Mouse (Mus musculus): ENCODE measurements around the gene Cort. TPM values are rescaled to one million over a fixed set of nuclear protein-coding genes. Genes with fewer than 3 reads are reported as not detected.
"Not testable (repeated sequence)": the region's sequence is repeated elsewhere in the genome, so short reads cannot be mapped to it uniquely, and the experiment has no call there.

The Cort gene
- total RNA-seq (2021): 10 to 100 TPM; 13.8 to 16.6 TPM

DNA sequence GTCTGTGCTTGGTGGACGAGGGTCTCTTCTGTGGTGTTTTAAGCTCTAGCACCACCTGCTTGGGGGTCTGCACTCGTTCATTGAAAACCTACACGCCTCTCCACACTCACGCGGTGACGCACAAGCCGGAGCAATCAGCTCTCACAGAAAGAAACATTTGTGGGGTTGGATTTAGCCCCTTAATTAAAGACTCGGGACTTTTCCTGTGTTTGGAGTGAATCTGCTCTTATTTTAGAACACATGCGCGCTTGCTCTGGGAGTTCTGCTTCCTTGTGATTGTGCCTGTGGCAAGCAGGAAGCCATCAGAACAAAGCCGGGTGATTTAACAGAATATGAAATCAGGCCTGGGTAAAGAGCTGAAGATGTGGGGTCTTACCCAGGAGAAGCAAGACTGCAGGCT, at the start of gene Cort:
TSS of gene Cort (minus strand) at position 101 of the 400 bp plus-strand sequence.
- no peak for DNase-seq
- intact Hi-C loops (cut with DNase I): no loop called here

DNA sequence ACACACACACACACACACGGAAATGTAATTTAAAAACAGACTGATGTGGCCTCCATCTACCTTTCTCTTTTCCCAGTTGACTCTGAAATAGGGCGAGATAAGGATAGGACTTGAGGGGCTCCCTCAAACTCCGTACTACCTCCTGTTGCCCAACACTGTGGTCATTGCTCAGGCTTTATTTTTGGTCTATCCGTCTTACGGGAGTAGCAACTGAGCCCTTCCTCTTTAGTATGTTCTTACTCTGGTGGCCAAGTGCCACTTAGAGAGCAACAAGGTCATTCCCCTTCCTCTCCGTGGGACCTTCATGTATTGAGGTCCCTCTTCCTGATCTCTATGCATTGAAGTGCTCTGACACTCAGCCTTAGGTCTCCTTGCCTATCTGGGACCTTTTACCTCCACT, 47.1 kb upstream of the Cort start:
- DNase-seq: no peak
- intact Hi-C loops (cut with DNase I): no loop called here

DNA sequence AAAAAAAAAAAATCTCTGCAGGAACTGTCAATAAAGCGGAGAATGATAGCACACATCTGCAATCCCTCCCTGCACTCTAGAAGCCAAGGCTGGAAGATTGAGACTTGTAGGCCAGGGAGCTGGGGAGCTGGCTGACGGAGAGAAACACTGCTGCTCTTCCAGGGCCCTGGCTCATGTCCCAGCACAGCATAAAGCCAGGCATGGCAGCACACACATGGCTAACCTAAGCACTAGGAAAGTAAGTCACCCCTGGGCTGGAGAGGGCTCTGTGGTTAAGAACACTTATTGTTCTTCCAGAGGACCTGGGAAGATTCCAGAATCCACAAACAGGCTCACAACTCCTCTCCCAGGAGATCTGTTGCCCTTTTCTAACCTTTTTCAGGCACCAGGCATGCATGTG, 46.1 kb upstream of the Cort start:
- peak; percentile 53 for DNase-seq
- intact Hi-C loops (cut with DNase I): no loop called here

DNA sequence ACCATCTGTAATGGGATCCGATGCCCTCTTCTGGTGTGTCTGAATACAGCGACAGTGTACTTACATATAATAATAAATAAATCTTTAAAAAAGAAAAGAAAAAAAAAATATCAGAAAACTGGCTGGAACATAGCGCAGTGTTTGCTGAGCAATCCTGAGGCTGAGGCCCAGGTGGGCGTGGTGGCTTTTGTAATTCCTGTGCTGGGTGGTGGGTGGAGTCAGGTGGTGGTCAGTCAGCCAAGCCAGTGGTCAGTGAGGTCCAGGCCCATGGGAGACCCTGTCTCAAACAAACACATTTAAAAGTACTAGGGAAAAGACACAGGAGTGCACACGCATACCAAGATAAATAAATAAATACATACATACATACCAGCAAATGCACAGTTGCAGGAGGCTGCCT, 45.5 kb upstream of the Cort start:
- intact Hi-C loops (cut with DNase I): no loop called here
- DNase-seq: no peak

DNA sequence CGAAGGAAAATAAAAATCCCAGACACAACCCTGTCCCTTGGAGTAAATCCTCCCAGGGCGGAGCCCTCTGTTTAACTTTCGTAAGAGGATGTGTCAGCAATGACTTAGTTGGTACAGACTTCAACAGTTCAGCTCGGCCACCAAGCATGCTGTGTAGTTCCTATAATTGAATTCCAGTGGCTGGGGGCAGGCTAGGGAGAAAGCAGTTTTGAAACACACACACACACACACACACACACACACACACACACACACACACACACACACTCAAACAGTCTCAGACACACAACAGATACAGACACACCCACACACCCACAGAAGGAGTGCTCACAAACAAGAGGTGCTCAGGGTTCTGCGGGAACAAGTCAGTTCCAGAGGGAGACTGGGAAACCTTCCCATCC, 45.0 kb upstream of the Cort start:
- no peak for DNase-seq
- intact Hi-C loops (cut with DNase I): no loop called here

DNA sequence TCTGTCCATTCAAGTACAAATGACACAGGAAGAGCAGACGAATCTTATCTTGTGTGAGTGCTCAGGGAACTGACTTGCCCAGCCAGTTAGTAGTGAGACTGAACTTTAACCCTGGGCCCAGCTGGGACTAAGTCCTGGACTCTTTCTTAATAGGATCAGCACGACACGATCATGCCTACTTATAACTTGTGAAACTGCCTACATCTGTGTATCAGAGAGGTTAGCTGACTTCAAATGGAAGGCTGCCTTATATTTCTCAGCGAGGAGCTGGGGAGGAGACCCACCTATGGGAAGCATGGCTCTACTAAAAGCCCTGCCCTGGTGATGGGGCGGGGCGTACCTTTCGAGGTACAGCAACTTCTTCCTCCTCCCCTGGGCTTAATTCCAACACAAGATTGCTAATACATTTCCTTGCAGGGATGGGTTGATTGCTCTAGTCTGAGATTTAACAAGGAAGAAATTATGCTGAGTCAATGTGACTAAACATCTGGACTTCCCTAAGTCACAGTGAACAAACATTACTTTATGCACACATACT, 43.9 kb upstream of the Cort start:
- intact Hi-C loops (cut with DNase I): no loop called here

DNA sequence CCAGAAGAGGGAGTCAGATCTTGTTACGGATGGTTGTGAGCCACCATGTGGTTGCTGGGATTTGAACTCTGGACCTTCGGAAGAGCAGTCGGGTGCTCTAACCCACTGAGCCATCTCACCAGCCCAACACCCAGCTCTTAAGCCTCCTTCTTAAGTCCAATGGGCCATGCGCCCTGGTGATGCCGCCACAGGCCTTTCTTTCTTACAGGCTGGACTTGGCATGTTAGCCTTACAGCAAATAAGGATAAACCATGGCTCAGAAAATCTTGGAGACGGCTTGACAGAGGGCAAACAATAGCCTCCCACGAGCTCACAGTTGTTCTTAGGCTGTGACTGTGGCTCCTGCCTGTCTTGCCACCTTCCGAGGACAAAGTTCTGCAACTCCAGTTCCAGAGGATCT, 43.4 kb upstream of the Cort start:
- DNase-seq; intact Hi-C loops (cut with DNase I): not testable (repeated sequence)

More for the DNA sequence above, 43.9 kb upstream of the Cort start:
- no peak for DNase-seq

DNA sequence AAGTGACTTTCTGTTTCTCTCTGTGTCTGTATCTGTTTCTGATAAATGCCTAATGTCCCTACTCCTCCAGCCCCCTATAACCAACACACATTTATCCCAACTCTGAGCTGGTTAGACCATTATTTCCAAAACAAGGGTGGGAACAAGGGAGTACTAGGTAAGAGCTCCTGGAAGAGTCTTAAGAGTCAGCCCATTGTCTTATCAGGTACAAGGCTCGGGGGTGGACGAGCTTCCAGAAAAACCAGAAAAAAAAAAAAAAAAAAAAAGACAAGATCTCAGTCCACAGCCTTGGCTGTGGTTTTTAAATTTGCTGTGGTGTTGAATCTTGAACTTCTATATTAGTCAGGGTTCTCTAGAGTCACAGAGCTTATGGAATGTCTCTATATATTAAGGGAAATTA, 41.5 kb upstream of the Cort start:
- DNase-seq: no peak
- intact Hi-C loops (cut with DNase I): no loop called here

DNA sequence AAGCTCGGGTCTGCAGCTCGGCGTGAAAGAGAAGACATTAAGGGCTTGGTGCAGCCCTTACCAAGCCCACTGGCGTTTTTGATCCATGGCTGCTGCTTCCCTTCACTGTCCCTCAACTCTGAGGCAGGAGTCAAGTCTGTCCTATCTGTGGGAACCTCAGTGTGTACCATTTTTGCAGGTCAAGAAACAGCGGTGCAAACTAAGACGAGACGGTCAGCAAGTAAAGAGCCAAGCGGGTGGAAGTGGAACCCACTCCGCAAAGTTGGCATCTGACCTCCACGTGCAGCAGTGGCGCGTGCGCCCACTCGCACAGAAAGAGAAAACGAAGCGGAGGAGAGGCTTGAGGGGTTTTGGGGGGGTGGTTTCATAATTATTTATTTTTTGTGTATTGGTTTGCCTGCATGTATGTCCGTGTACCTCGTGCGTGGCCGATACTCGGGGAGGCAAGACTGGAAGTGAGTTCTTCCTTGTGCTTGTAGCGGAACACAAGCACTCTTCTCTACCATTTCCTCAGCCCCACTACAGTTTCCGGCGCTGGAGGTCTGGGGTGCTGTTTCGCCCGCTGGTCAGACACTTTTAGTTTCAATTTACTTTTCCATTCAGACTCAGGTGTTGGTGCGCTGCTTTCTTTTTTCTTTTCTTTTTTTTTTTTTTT, 40.5 kb upstream of the Cort start:
- intact Hi-C loops (cut with DNase I): no loop called here
- DNase-seq: no peak

DNA sequence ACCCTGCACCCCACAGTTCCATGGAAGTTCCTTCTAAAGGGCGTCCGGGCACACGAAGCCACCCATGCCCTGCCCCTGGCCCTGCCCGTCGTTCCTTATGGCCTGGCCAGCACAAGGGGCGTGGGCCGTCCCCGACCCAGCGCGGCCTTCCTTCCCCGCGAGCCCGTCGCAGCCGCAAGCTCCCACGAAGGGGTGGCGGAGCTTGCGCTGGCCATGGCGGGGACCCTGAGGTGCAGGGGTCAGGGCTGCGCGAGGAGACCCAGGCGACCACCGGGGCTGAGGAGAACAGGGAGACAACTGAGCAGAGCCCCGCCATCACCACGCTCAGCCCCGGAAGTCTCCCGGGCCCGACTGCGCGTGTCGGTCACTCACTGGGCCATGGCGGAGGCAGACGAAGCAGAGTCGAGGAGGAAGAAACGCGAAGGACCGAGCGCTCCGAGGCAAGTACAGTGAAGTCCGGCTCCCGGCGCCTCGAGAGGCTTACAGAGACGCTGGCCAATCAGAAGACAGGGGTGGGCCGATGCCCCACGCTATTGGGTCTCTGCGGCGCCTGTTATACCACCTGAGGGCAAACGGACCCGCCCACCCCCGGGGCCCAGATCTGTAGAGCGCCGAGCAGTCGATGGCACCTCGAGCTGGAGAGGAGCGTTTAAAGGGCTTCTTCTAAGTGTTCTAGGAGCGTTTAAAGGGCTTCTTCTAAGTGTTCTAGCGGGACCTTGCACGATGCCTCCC, 39.8 kb upstream of the Cort start, which contains the start of gene Pgd:
TSS of gene Pgd (minus strand) at position 557 of the 732 bp plus-strand sequence.
- intact Hi-C loops (cut with DNase I): no loop called here
- DNase-seq: peak; percentile 97

DNA sequence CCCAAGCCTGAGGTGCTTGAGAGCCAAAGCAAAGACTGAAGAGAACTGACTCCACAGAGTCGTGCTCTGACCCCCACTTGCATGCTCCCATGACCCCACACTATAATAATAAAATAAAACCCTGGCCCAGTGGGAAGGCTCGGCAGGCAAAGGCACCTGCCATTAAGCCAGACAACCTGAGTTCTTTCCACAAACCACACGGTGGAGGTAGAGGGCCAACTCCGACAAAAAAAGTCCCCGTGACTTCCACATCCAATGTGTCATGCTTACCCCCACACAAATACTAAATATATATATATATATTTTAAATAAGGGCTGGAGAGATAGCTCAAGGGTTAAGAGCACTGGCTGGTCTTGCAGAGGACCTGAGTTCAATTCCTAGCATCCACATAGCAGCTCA, 37.6 kb upstream of the Cort start:
- no peak for DNase-seq
- intact Hi-C loops (cut with DNase I): no loop called here

DNA sequence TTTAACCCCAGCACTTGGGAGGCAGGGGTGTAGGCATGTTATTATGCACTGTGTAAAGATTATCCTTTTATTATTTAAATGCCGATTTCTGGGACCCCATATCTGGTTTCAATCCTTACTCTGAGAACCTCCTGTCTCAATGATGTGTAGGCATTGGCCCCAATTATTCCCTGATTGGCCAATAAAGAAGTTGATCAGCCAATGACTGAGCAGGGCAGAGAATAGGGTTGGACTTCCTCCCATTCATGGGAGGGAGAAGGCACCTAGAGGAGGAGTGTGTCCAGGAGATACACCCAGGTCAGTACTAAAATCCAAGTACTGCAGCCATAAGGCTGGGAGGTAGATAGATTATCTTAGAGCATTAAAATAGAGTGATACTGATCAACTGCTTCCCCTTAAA, 36.6 kb upstream of the Cort start:
- intact Hi-C loops (cut with DNase I): no loop called here

DNA sequence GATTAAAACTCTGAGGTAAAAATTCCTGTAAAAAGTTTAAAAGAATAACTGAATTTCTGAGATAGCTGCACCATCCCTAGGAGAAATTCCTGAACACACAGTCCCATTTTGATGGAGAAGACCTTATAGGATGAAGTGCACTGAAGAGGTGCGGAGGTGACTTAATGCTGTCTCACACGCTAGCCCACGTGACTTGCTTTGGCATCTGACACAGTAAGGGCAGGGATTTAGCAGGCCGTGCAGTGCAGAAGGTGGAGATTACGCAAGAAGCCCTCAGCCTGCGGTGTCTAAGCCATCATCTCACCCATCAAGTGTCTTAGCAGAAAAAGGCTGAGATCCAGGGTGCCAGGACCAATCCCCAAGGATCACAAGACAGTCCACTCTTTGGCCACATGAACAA, 34.6 kb upstream of the Cort start:
- DNase-seq: no peak
- intact Hi-C loops (cut with DNase I): no loop called here

More for the DNA sequence above, 36.6 kb upstream of the Cort start:
- no peak for DNase-seq

DNA sequence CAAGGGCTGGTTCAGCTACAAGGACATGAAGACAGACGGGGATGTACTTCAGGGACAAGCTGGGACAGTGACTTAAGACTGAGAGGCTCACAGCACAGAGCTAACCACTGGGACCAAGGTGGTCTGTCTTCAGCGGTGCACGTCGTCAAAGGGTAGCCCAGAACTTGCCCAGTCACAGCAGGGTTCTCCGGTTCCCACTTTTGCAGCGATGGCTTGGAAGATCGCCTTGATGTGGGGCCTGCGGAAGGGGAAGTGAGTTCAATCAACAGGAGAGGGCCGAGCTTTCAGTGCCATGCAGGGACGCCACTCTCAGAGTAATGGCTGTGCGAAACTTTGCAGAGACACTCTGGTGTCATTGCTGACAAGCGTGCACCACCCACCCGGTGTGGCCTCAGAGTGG, 33.3 kb upstream of the Cort start:
- intact Hi-C loops (cut with DNase I): no loop called here
- no peak for DNase-seq

DNA sequence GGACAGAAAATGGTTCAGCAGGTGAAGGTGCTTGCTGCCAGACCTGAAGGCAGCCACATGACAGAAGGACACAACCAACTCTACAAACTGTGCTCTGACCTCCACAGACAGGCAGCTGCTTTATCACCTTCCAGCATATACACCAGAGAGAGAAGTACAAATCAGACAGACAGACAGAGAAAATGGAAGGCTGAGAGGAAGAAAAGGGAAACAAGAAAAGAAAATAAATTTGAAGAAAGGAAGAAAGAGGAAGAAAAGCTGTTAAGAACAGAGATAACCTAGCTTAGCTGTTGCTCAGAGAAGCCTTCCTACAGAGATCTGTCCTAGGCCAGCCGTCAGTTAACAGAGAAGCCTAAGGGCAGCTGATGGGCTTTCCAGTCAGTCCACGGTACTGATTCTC, 32.6 kb upstream of the Cort start:
- no peak for DNase-seq
- intact Hi-C loops (cut with DNase I): no loop called here

DNA sequence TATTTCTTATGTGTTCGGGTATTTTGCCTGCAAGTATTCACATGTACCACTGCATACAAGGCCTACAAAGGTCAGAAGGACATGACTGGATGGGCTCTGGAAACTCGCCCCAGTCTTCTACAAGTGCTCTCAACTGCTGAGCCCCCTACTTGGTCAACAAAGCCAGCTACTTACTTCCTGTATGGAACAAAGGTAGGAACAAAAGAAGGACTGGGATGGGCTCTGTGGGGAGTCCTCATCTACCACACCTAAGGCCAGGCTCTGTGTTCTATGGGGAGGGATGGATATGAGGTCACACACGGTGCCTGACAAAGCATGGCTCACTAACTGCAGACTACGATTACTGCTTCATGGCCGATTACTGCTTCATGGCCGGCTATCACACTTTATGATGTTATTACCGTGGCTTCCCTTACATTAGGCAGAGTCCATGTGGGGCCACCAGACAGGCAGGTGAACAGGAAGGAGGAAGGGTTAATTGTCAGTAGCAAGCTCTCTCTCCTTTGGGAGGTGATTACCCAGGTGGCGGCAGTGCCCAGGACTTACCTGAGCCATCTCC, 30.9 kb upstream of the Cort start:
- intact Hi-C loops (cut with DNase I): no loop called here
- DNase-seq: no peak

DNA sequence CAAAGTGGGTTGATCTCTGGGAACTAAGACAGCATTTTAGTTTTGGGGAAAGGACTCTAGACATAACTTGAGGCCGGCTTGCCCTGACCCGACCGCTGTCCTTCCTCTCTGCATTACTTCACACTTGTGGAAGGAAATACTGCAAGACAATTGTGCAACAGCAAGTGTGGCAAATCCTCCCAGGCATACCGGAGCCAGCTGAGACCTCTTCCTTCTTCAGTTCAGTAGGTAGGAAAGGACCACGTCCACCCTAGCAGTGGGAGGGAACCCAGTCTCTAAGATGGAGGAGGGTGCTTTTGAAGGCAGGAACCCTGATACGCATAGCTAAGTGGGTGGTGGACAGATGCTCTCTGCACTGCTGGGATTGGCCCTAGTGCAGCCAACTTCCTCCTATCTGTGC, 29.1 kb upstream of the Cort start:
- intact Hi-C loops (cut with DNase I): no loop called here
- no peak for DNase-seq

DNA sequence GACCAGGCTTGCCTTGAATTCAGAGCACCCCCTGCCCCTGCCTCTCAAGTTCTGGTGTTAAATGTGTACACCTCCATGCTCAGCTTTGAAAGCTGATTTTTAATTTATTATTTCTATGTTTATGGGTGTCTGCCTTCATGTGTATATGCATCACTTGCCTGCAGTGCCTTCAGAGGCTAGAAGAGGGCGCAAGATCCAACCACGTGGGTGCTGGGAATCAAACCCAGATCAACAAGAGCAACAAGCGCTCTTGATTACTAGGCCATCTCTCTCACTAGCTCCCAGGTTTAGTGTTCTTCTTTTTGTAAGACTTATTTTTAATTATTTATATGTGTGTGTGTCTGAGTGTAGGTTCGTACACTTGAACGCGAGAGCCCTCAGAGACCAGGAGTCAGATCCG, 28.3 kb upstream of the Cort start:
- intact Hi-C loops (cut with DNase I): no loop called here
- no peak for DNase-seq

DNA sequence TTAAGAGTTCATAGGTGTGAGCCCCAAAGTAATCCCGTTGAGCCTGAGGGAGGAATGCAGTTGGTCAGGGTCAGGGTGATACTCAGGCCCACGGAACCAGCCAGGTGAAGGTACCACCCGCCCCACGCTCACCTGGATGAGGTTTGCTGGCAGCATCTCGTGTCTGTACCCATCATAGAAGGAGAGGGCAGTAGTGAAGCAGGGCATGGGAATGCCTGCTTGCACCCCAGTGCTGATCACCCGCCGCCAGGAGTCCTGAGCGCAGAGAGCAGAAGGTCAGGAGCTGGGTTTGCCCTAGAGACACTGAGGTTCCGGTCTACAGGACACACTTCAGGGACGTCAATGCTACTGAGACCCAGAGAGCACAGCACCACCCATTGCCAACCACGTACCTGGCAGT, 24.2 kb upstream of the Cort start:
- intact Hi-C loops (cut with DNase I): no loop called here
- DNase-seq: no peak

DNA sequence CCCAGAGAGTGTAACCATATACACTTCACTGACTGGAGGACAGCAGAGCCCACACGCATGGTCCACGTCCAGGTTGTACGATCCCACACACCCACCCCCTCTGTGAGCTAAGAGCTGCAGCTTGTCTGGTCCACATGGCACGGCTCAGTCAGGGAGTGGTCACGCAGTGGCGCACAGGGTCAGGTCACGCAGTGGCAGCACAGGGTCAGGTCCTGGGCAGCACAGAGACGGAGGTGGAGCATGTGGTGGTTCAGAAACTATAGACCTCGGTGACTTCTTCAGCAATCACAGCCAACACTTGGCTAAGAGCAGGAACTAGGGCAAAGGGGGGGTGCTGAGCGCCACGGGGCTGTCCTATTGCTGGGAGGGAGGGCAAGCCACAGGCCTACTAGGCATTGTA, 23.7 kb upstream of the Cort start:
- intact Hi-C loops (cut with DNase I): no loop called here
- no peak for DNase-seq

DNA sequence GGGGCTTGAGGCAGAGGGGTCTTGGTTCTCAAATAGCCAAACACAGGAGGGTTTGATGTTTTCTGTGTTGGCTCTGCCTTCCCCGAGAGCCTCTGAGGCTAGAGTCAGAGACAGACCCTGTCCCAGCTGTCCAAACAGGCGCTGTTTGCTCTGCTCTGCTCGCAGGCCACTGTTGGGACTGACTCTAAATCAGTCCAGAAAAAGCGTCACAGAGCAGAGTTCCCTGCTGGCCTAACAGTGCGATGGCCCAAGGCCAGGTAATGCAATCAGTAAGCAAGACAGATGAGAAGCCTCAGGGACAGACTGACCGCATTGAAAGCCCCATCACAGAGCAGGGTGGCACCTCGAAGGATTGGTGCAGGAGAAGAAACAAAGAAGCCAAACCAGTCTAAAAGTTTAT, 23.0 kb upstream of the Cort start:
- intact Hi-C loops (cut with DNase I): no loop called here
- no peak for DNase-seq

DNA sequence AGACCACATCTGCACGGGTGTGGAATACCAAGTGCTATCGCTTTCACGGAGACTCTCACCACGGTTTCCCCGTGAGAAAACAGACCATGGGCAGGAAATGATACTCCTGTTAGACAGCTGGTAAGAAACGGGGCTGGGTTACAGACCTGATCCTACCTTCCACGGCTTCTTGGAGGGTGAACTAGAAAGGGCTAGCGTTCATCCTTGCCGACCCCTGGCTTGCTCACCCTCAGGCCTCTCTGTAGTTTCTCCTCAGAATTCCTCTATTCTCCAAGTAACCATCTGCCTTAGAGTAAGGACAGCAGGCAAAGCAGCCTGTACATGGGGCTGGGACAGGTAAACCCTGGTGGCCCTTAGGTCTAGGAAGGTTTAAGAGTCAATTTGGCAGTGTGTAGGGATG, 22.6 kb upstream of the Cort start:
- intact Hi-C loops (cut with DNase I): no loop called here
- DNase-seq: no peak

Data from left cerebral cortex, postnatal 4 days (tissue).